Mouse (Mus musculus) urinary bladder, postnatal 36 days (tissue): ENCODE measurements around the gene Prkcz.
"Not testable (repeated sequence)": the region's sequence is repeated elsewhere in the genome, so short reads cannot be mapped to it uniquely, and the experiment has no call there.

Experiments used
- DNase-seq, 2 experiments: peaks; one replicate each; pipeline ENCODE4 v3.0.0; 2022; ENCODE audit warnings: low spot score in 2 of 2, mixed read lengths in 1 of 2

The Prkcz gene

DNA sequence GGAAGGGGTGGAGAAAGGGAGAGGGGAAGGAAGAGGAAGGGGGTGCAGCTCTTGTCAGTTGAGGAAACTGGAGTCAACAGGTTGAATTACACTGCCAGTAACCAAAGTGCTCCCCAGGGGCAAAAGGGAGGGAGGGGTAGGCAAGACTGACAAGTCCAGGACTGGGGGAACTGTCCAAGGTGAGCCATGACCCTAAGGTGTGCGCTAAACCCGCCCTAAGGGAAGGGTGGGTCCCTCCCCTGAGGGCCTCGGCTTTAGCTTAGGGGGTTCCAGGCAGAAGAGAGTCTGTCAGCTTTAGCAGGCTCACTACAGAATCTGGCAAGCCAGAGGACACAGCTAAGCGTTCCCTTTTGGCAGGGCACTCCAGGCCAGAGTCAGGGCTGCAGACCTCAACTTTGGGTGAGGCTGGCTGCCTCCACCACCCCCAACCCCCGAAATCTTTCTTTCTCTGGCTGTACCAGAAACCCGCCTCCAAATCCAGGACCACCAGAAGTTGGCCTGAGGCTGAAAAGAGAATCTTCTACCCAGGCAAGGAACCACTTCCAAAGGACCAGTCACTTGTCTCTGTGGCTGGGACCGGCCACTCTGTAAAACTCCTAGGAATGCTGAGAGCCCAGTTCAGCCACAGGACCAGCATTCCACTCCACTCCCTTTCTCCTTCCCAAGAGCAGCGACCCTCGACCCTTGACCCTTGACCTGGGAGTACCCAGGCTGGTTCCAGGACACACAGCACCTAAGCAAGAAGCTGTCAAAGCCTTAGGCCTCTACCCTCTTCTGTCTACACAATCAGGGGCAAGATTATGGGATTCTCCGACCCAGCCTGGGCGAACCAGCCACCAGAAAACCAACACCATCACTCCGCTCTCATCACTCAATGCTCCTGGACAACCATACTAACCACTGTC is 1.3 kb downstream of the Prkcz start:
- DNase-seq = no peak

DNA sequence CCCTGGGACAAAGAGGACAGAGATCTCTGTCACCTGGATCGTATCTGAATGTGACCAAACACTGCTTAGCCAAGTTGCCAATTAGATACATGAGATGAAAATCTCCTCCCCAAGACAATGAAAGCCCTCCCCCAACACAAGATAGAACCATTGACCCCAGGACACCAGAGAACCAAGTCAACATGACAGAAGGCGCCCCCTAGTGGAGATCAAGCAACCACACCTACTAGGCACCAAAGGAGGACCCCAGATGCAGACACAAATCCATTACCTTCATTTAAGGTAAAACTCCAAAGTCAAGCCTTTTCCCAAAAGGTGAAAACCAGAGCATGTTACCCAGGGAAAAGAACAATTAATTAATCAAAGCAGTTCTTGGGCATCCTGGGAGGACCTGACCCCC is 3.6 kb downstream of the Prkcz start:
- no peak for DNase-seq

DNA sequence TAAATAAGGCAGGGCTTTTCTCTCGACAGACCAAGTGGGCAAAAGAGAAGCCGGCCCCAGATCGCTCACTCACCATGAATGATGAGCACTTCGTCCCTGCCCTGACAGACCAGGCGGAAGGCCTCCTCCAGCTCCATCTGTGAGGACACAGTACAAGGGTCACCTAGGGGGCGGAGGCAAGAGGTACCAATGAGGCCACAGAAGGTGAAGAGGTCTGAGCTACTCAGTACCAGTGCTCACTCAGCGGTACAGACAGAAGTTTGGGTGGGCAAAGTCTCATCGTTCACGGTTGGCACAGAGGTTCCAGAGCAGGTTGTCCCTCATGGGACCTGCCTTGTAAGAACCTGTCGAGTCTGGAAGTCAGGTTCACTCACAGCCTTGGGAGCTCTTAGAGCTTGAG is 4.8 kb downstream of the Prkcz start:
- DNase-seq = no peak

DNA sequence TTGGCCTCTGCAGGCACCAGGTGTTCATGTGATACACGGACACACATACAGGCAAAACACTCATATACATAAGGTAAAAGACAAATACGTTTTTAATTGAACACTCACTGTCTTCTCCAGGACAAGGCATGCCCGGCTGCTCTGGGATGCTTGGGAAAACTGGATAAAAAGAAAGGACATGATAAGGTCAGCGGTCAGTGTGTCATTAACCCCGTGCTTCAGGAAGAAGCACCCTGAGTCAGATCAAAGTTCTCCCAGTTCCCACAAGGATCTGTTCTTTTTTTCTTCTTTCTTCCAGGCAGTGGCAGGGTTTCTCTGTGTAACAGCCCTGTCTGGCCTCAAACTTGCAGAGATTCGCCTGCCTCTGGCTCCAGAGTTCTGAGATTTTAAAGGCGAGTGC is 6.6 kb downstream of the Prkcz start:
- DNase-seq = no peak

DNA sequence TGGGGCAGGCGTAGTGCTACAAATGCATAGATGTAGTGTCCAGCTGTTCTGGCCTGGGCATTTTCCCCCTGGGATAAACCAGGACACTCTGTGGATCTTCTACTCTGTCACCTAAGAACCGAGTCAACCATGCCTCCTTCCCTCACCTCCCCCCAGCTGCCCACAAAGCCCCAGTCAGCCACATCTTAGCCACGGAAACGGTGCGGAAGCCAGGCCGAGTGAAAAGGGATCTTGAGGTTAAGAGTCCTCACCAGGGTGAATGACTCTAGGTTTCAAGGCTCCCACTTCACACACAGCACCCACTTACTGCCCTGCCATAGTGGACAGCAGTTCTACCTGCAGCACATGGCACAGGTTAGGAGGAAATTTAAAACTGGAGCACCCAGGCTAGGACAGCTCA is 7.1 kb downstream of the Prkcz start:
- DNase-seq = no peak

DNA sequence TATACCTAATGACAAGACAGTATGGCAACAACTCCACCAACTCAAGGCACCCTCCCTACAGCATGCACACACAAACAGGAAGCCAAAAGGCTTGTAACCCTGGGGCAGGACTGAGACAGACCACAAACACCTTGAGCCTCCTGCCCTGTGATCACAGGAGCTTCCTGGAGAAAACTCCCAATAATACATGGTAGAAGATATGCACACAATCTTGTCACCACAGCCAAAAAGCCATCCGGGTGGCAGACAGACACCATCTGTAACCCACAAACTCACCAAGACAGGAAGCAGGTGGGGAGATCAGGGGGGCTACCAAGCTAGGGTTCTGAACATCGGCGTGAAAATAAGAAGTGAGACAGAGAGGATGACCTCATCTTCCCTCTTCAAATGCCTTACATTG is 8.6 kb downstream of the Prkcz start:
- no peak for DNase-seq

DNA sequence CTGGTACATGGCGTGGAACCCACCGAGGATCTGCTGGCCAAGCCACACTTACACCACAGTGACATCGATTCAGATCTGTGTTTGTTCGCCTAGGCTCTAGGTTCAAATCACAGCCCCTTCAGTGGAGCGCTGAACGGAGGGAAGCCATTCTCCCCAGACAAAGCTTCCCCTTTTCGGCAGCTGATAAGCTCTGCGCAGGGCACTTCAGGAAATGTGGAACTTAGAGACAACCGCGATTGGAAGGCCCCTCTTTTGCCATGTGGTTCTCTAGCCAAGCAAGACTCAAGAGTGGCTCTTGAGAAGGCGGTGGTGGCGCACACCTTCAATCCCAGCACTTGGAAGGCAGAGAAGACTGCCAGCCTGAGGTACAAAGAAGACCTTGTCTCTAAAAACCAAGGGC is 14.8 kb downstream of the Prkcz start:
- no peak for DNase-seq

DNA sequence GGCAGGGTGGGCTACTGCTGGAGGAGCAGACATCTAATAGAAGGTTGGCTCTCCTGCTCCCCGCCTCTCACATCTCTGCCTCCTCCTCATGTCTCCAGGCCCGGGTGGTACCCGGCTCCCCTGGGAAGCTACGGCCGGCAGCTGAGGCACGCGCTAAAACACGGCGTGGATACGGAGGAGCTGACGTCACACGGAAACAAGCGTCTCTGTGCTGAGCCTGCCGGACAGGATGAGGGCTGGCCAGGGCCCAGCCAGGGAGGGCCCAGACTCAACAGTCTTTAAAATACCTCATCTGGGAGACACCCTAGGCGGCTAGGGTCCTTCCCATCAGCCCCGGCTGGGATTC is 15.6 kb downstream of the Prkcz start:
- peak in 1 of 2 experiments; percentile 20 for DNase-seq

DNA sequence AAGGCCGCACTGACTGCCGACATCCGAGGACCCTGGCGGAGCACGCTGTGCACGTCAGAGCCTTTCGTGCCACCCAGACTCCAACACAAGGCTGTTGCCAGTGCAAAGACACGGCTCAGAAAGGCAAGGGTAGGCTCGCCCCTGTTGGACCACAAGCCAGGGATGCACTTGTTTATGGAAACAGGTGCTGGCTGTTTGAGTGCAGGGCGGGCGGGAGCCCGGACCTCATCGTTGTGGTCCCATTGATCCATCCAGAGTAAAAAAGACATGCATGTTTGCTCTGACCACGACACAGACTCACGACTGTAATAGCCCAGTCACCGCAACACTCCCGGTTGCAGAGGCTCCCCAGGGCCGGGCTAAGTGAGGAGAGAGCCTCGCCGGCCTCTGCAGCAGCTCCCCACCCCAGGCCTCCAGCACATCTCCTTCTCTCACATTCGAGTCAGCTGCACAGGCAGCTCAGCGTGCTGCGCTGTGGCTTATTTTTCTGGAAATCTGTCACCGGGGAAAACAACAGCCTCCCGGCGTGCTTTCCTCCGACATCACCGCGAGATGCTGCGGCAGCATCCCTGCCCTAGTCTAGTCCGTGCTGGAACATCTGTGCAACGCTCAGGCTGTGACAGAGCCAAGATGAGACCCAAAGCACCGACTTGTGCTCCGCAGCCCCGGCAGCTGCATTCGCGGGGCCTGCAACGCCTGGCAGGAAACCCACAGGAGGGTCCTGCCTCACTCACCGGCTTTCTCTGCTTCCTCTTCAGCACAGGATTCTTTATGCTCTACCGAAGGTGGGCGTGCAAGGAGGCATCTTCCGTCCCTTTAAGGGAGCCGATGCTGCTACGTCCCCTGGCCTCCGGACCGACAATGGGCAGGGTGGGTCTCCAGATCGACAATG is 16.2 kb downstream of the Prkcz start:
- no peak for DNase-seq

DNA sequence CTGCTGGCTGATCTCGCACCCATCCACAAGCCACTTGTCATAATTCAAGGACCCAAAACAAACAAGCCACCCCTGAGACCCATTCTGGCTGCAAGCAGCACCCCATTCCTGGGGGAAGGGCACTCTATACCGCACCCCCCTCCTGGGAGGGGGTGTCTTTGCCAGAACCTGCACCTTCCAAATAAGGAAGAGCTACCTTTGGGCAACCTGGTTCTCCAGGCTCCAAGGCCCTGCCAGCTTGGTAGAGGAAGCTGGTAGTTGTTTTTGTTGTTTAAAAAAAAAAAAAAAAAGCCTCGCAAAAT is 16.9 kb downstream of the Prkcz start:
- no peak for DNase-seq

DNA sequence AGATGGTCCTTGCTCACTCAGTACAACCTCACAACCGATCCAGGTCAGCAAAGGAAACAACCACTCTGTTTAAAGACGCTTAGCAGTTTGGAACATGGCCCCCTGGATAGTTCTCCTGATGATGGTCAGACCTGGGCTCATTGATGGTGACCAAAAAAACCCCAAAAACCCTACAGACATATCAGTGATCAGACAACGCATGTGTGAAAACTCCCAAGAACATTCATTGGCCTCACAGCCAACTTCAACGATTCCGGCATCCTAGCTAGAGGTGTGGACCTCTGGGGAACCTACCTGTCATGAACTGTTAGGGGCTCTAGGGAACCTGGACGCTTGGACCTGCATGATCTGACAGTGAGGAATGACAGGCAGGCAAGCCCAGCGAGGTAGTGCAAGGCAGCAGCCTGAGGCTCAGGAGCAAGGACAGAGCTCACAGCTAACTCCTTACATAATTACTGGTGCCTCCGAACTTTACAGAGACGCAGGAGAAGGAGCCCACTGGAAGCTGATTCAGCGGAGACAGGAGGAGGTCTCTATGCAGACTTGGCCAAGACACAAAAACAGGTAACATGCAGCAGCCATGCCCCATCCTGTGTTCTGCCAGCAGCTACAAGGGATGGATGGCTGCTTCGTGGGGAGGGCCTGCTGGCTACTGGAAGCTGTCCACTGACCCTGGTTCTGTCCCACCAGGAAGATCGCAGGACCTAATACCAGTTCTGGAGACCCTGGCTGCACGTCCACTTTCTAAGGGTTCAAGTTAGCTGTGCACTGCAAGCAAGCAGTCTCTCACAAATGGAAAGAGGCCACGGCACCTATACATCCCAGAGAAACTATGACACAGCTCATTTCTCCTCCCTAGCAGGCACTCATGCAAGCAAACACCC is 17.5 kb downstream of the Prkcz start:
- no peak for DNase-seq

DNA sequence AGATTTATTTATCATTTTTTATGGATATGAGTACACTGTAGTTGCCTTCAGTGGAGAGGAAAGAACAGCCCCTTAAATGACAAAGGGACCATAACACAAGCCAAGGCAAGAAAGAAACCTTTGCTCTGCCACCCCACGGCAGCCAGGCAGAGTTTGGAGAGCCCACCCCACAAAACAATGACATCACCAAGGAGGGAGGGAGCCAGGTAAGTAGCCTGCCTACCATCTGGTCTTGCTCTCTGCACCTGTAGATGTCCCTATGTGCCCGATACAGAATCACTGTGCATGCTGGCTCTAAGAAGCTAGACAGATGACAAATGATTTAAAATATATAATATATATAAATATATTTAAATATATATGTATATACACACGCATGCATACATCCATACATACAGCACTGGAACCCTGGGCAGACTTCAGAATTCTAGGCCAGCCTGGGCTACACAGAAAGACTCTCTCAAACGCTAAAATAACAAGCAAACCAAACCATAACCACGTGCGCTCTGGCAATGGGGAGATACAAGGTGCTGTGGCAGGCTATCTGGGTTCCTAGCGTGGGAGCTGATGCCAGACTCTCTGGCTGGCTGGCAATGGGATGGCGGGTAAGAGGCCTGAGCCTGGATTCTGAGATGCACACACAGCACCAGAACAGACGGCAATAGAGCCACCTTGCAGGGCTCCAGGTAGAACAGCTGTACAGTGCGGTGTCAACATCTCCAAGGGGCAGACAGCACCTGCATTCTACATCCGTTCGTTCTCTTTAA is 24.7 kb downstream of the Prkcz start:
- DNase-seq = no peak

DNA sequence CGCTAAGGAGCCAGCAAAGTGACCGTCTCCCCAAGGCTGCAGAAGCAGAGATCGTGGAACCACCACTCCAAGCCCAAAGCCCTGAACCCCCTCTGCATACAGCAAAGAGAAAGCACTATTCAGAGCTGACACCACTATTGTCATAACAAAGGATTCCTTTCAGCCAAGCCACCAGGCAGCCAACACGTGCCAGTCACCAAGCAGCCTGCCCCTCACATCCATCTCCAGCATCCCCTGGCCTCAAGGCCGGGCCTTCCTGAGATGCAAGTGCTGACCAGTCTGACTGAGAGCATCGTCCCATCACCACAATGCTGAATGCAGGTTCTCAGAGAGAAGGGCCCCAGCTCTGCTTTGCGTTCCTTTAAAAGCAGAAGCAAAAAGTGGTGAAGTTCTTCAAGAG is 28.9 kb downstream of the Prkcz start:
- DNase-seq = no peak

DNA sequence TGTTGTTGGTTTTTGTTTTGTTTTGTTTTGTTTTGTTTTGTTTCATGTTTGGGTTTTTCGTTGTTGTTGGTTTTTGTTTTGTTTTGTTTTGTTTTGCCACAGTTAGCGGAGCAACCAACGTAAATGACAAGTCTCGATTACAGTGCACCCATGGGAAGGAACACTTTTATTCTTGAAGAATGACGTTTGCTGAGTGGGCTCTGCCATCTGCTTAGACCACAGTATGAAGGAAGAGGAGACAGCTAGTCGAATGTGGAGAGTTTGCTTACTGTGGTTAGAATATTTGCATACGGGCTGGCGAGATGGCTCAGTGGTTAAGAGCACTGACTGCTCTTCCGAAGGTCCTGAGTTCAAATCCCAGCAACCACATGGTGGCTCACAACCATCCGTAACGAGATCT is 32.8 kb downstream of the Prkcz start:
- not testable (repeated sequence) for DNase-seq

DNA sequence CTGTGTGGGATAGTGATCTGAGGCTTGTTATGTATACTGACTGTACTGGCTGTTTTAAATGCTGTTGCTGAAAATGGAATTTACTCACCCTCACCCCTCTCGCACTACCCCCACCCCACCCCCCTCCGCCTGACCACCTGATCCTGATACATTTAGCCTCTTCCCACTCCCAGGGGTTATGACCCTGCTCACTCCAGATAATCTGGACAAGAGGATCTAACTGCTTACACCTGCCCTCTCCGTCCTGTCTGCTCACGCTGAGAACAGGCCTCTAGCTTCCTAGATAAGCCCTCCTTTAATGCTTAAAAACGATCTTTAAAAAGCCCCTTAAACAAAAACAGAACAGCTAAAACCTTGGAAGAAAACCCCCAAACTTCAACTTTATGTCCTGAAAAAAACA is 35.4 kb downstream of the Prkcz start:
- no peak for DNase-seq

DNA sequence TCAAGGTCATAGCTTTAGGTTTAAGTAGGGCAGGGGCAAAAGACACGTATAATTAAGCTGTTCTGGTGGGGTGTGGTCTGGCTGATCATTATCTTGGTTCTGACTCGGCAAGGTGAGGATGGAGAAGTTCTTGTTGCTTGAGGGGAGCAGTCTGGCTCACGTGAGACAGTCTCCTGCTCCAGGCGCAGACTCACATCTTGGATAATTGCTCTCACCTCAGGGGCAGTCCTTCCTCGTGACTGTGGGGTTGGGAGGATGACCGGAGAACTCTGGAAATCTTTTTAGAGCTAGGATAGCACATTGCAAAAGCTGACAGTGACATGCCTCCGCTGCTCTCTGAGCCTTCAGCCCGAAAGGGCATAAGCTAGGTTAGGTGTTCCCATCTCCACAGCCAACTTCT is 36.6 kb downstream of the Prkcz start:
- DNase-seq = no peak

DNA sequence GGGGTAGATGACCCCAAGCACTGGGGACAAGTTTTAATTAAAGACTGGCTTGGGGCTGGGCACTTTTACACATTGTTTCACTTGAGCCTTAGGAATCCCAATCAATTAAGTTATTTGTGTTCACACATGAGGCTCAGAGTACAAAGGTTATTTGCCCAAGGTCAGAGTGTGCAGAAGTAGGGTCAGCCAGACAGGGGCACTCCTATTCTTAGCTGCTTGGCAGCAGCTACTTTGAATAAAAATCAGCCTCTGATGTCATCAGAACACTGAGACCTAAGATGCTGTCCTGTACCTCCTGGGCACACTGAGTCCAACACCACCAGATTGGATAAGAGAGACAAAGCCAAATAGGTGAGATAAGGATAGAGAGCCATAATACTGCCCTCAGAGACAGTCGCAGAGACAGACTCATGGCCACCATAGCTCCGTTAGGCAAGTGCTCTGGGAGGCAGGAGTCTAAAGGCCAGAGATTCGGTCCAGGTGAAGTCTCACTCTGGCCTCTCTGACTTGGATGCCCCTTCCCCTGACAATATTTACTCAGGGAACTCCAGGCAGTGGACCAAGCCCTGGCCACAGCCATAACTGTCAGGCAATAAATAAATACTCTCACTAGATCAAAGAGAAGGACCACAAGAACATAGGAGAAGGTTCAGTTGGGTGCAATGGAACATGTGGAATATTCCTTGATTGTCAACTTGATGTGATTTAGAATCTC is 37.9 kb downstream of the Prkcz start:
- no peak for DNase-seq

DNA sequence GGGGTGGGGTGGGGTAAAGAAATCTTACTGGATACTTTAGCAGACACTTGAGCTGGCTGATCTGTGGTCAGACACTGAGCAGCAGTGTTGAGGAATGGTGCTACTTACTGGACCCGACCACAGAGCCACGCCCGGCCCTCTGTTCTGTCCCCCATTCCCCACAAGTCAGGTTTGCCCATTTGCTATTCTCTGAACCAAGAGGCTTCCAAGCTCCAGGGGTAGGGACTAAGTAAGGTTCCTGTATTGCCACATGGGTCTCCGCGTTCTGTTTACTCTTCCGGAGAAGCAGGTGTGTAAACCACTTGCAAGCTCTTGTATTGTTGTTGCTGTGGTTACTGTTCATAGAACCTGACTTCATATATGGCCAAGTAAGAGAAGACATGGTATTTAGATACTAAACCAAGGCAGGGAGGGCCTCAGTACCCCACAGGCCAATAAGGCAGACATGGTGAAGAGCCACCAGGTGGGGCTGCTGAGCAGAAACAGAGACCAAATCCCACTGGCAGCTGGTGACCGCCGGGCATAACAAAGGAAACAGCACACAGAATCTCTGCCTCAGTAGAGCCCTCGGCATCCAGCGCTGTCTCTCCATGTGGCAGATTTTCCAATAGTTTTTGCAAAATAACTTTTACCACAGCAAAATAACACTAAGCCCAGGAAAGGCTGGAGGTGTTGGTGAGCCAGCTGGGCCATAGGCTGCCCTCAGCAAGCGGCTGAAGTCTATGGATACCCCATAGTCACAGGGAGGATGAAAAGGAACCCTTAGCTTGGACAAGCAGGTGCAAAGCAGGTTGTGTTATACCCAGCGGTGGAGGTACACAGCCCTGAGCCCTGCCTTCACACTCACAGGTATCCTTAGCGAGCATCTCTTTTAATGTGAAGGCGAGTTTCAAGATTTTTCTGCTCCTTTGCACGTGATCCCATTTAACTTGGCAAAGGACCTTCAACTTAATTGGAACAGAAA is 40.6 kb downstream of the Prkcz start:
- DNase-seq = no peak

DNA sequence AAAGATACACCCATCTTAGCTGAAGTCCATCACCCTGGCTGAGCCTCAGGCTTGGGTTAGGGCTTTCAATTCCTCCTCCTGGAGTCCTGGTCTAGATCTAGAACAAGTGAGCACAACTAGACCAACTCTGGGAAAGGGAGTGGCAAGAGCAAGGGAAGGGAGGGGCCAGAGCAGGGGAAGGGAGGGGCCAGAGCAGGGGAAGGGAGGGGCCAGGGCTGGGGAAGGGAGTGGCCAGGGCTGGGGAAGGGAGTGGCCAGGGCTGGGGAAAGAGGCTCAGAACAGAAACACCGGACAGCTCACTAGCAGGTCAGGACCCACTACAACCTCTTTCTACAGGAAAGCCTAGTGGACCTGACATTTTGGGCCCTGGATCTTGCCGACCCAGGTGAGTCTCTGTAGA is 42.9 kb downstream of the Prkcz start:
- DNase-seq = peak; percentile 1 to 8

DNA sequence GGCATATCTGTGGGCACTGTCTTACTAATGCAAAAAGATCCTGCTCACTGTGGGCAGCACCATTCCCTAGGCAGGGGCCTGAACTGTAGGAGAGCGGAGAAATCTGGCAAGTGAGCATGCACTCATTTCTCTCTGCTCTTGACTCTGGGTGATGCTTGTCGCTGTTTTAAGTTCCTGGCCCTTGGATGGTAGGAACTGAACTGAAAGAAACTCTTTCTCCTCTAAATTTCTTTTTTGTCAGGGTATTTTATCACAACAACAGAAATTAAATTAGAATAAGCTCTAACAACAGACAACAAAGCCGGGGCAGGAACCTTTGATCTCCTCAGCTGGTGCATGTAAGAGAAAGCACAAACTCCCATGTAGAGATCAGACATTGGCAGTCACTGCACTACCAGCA is 46.1 kb downstream of the Prkcz start:
- DNase-seq = no peak
